ENCODE assay signal across 10 mouse cellular contexts in genomic region chr2:14054163-14054562, GRCm38 (mm10). TPM values are rescaled to one million over a fixed set of nuclear protein-coding genes. Genes with fewer than 3 reads are reported as not detected.
DNase-seq lines count a peak whose midpoint lies in the region; ATAC-seq and TF ChIP-seq lines count a peak whose summit lies in the region.
"Had no signal": no experiment of that assay in that cellular context is flagged by ENCODE, and none has a peak within 500 bp of the region (broad histone marks: within the 10 kb centered on the region; RNA-seq: fewer than 3 reads in every experiment).

No protein-coding gene starts in this region.

- DNase-seq in forebrain, embryonic 10.5 days (ENCODE audit: extremely low spot score, low spot score) = no peak
- DNase-seq in left cerebral cortex, adult 2 months (ENCODE audit: extremely low spot score in 1 of 2, low spot score in 2 of 2) = no peak
- DNase-seq in left cerebral cortex, adult 11 months (ENCODE audit: low spot score) = no peak
- DNase-seq in yolk sac, embryonic 10.5 days (ENCODE audit: low spot score) = no peak
- DNase-seq in urinary bladder, adult 18-20 months (ENCODE audit: low spot score in 2 of 2) = no peak
- DNase-seq: kidney, adult 2 months had no signal

- no peak overlapping the region for H3K9ac ChIP-seq in forebrain, embryonic 15.5 days (replicated peaks)
- H3K9ac ChIP-seq in intestine, embryonic 16.5 days (ENCODE audit: low read depth, low read length) = no peak overlapping the region

- no peaks in the 10 kb centered on the region for H3K27me3 ChIP-seq in forebrain, embryonic 10.5 days (ENCODE audit: poor library complexity, severe bottlenecking)
- H3K27me3 ChIP-seq in forebrain, embryonic 15.5 days = no peaks in the 10 kb centered on the region
- no peaks in the 10 kb centered on the region for H3K27me3 ChIP-seq in intestine, embryonic 16.5 days (replicated peaks; ENCODE audit: control insufficient read depth, insufficient read depth, low read length)
- no peaks in the 10 kb centered on the region for H3K27me3 ChIP-seq in myocyte (ENCODE audit: control insufficient read depth, insufficient read depth, insufficient read length)
- H3K27me3 ChIP-seq: Patski had no signal

- H3K79me2 ChIP-seq in myocyte (ENCODE audit: control insufficient read depth, insufficient read depth) = peaks cover 49% of the 10 kb centered on the region

- no peaks in the 10 kb centered on the region for H3K36me3 ChIP-seq in forebrain, embryonic 10.5 days (replicated peaks)
- H3K36me3 ChIP-seq in forebrain, embryonic 15.5 days = no peaks in the 10 kb centered on the region
- H3K36me3 ChIP-seq in intestine, embryonic 16.5 days (ENCODE audit: control insufficient read depth, insufficient read depth, low read length) = no peaks in the 10 kb centered on the region
- no peaks in the 10 kb centered on the region for H3K36me3 ChIP-seq in myocyte (ENCODE audit: control insufficient read depth, insufficient read depth)

- intact Hi-C loops in left cerebral cortex, adult 2 months (cut with DNase I) = no loop called here

- TF ChIP-seq CTCF in left cerebral cortex, adult 2 months (IDR thresholded peaks at IDR 0.05) = no peak

- TF ChIP-seq POLR2A in myocyte (IDR thresholded peaks at IDR 0.05; ENCODE audit: insufficient read length, low read depth) = no peak

- peaks cover 26% of the 10 kb centered on the region for H3K4me1 ChIP-seq in forebrain, embryonic 10.5 days
- H3K4me1 ChIP-seq in forebrain, embryonic 15.5 days = peaks cover 8% of the 10 kb centered on the region
- peaks cover 4% of the 10 kb centered on the region; the same call in 1 of the 2 replicates for H3K4me1 ChIP-seq in intestine, embryonic 16.5 days (ENCODE audit: control insufficient read depth, insufficient read depth, low read length)

- no peak overlapping the region for H3K4me2 ChIP-seq in forebrain, embryonic 15.5 days (replicated peaks)
- H3K4me2 ChIP-seq in intestine, embryonic 16.5 days (ENCODE audit: low read depth, low read length) = 0 out of 2 replicates have a peak overlapping the region, but pooled peaks have one; percentile 3
- peak overlapping the region; percentile 84 for H3K4me2 ChIP-seq in myocyte (ENCODE audit: low read depth)

- H3ac ChIP-seq in myocyte (ENCODE audit: control insufficient read depth, insufficient read length) = peak overlapping the region; percentile 63

- 54% methylated on average over 3 of the region's 3 CpGs for WGBS in forebrain, embryonic 10.5 days
- 66% methylated on average over 3 of the region's 3 CpGs for WGBS in forebrain, embryonic 15.5 days
- 62% methylated on average over 3 of the region's 3 CpGs for WGBS in intestine, embryonic 16.5 days

- H3K4me3 ChIP-seq in forebrain, embryonic 10.5 days = peak overlapping the region; percentile 2; the same call in 1 of the 2 replicates
- no peak overlapping the region for H3K4me3 ChIP-seq in forebrain, embryonic 15.5 days
- H3K4me3 ChIP-seq in left cerebral cortex, adult 2 months = peak overlapping the region; percentile 95; the same call in 1 of the 2 replicates
- H3K4me3 ChIP-seq in intestine, embryonic 16.5 days (ENCODE audit: low read length) = peak overlapping the region; percentile 3; the same call in 1 of the 2 replicates
- H3K4me3 ChIP-seq in myocyte = peak overlapping the region; percentile 60

- no peak for ATAC-seq in forebrain, embryonic 15.5 days (replicated peaks)
- no peak for ATAC-seq in intestine, embryonic 16.5 days

- no peak overlapping the region for H3K27ac ChIP-seq in forebrain, embryonic 10.5 days
- no peak overlapping the region for H3K27ac ChIP-seq in forebrain, embryonic 15.5 days (replicated peaks)
- H3K27ac ChIP-seq in left cerebral cortex, adult 2 months = no peak overlapping the region
- H3K27ac ChIP-seq in intestine, embryonic 16.5 days (ENCODE audit: low read length) = no peak overlapping the region

- H3K9me3 ChIP-seq in forebrain, embryonic 10.5 days = no peaks in the 10 kb centered on the region
- no peaks in the 10 kb centered on the region for H3K9me3 ChIP-seq in forebrain, embryonic 15.5 days
- H3K9me3 ChIP-seq in intestine, embryonic 16.5 days (ENCODE audit: control insufficient read depth, low read length) = no peaks in the 10 kb centered on the region

TF ChIP-seq in myocyte, 11 proteins besides CTCF, POLR2A, EP300 and RAD21:
- peak; percentile 67 for TF ChIP-seq CEBPB (IDR thresholded peaks at IDR 0.05; ENCODE audit: insufficient read depth, poor library complexity, severe bottlenecking)
- TF ChIP-seq USF1 (IDR thresholded peaks at IDR 0.05; ENCODE audit: low read depth) = no peak
- no peak for TF ChIP-seq REST (IDR thresholded peaks at IDR 0.05; ENCODE audit: insufficient read depth, insufficient read length)

RNA-seq across cellular contexts. Expression of gene Hacd1, which starts 1.8 kb away (rescaled TPM):
- polyA plus RNA-seq in forebrain, embryonic 10.5 days (2016; fragmentation: Nextera tagmentation; extraction: Ambion mirVana) = 39.4 and 41.4 TPM in 2 replicates
- 50.8 and 55.1 TPM in 2 replicates for polyA plus RNA-seq in forebrain, embryonic 15.5 days (2015; fragmentation: Nextera tagmentation; extraction: Ambion mirVana)
- total RNA-seq in left cerebral cortex, adult 2 months (2021) = 10 to 100 TPM; 14.6 to 17.0 TPM
- 93.8 and 103 TPM in 2 replicates for polyA plus RNA-seq in intestine, embryonic 16.5 days (2015; fragmentation: Nextera tagmentation; extraction: Ambion mirVana)
- polyA plus RNA-seq in myocyte (2012; fragmentation: generic; extraction: Trizol) = 254 TPM

RNA-seq across cellular contexts. Expression of gene Stam, which starts 19.7 kb away (rescaled TPM):
- polyA plus RNA-seq in forebrain, embryonic 10.5 days (2016; fragmentation: Nextera tagmentation; extraction: Ambion mirVana) = 82.0 and 88.9 TPM in 2 replicates
- 116 and 128 TPM in 2 replicates for polyA plus RNA-seq in forebrain, embryonic 15.5 days (2015; fragmentation: Nextera tagmentation; extraction: Ambion mirVana)
- 10 to 100 TPM; 89.8 to 98.7 TPM for total RNA-seq in left cerebral cortex, adult 2 months (2021)
- 57.3 and 57.7 TPM in 2 replicates for polyA plus RNA-seq in intestine, embryonic 16.5 days (2015; fragmentation: Nextera tagmentation; extraction: Ambion mirVana)
- polyA plus RNA-seq in myocyte (2012; fragmentation: generic; extraction: Trizol) = 31.9 TPM
